Mouse (Mus musculus) heart, embryonic 12.5 days (tissue): ENCODE measurements at regions not wholly inside any gene's neighbourhood (a gene's known extent, or its start where the extent isn't known, plus 50 kb on each side); places are given as distances from the start of the nearest gene placed in this dataset. TPM values are rescaled to one million over a fixed set of nuclear protein-coding genes. Genes with fewer than 3 reads are reported as not detected.
A peak's percentile ranks its signal among the peaks of the same experiment; 100 is the strongest.

Source experiments
- microRNA counts: library from miRNA; unstranded; fragments of <30 nt; microRNA quantifications from one replicate; lab custom pipeline; 2017
- microRNA-seq: library from miRNA; unstranded; fragments of <30 nt; microRNA quantifications from one replicate; pipeline ENCODE4, GENCODE M21; 2017

MicroRNAs encoded in the stretch of these regions (microRNA counts, 519-probe panel; counts per million panel counts)
- 3,954 counts per million, percentile 32 among the panel's probes with 10 or more counts for microRNA mmu-miR-135a (lab: Ali Mortazavi, UCI)

Small RNA genes in the stretch of these regions (microRNA-seq; reads per million reads assigned to microRNA genes)
- gene Gm22582 (not detected), gene Mir1251 (3.3 reads per million, percentile 10 among the genes with 10 or more reads in this experiment), gene Mir135a-2 (1.2 reads per million)
